Mouse (Mus musculus) brain, embryonic 14.5 days (tissue): Measurements from ENCODE around the gene Rab35.

Experiments used
- CTCF ChIP-seq: fragments of 200-500 bp; IDR thresholded peaks from 2 replicates; pipeline ENCODE4 v1.5.1; 2012; ENCODE audit warnings: inconsistent platforms, mild to moderate bottlenecking, moderate library complexity, borderline replicate concordance; ENCODE audit not compliant: insufficient read depth, insufficient read length; ENCODE audit errors: extremely low read depth
- POLR2A ChIP-seq: fragments of 200-500 bp; IDR thresholded peaks from 2 replicates; pipeline ENCODE4 v1.6.1; 2012; ENCODE audit warnings: mild to moderate bottlenecking, inconsistent platforms, borderline replicate concordance; ENCODE audit not compliant: poor library complexity, insufficient read depth, insufficient read length, severe bottlenecking; ENCODE audit errors: extremely low read depth

GRCm38 (mm10) chr5:115591506-115591905 lies 40.2 kb upstream of the Rab35 start:
- TF ChIP-seq POLR2A (no peak), CTCF (no peak)
